11 mouse cellular contexts compared by ENCODE assay signal in the genomic region with DNA sequence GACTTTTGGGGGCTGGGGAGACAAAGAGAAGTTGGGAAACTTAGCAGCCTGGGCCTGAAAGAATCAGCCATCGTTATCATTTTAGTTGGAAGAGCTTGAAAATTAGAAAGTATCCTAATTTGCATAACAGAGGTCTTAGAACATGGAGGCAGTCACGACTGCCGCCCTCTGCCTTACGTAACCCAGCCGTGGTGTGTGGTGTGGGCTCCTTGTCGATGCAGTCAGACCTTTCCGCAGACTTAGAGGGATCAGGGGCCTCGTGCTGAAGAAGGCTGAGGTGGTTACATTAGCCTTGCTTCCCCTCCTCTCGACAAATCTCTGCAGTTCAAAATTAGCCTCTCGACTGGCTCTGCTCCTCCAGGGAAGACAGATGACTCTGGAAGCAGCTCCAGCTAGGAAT. TPM values are rescaled to one million over a fixed set of nuclear protein-coding genes. Genes with fewer than 3 reads are reported as not detected.
DNase-seq lines count a peak whose midpoint lies in the region; ATAC-seq and TF ChIP-seq lines count a peak whose summit lies in the region.
"Had no signal": no experiment of that assay in that cellular context is flagged by ENCODE, and none has a peak within 500 bp of the region (broad histone marks: within the 10 kb centered on the region; RNA-seq: fewer than 3 reads in every experiment).

No protein-coding gene starts in this region.

- peak overlapping the region; percentile 20; the same call in 1 of the 2 replicates for H3K27ac ChIP-seq in gastrocnemius, adult 2 months
- H3K27ac ChIP-seq in testis, adult 2 months (ENCODE audit: control insufficient read depth, insufficient read depth, low read depth, low read length): peak overlapping the region; percentile 13; the same call in 1 of the 2 replicates
- H3K27ac ChIP-seq in hindbrain, postnatal 0 days: peak overlapping the region; percentile 64
- H3K27ac ChIP-seq in kidney, adult 2 months (ENCODE audit: insufficient read depth, low read depth, low read length): no peak overlapping the region
- H3K27ac ChIP-seq: limb, embryonic 13.5 days had no signal

- H3K4me2 ChIP-seq in hindbrain, postnatal 0 days (ENCODE audit: low read depth, low read length): no peak overlapping the region
- H3K4me2 ChIP-seq: heart, embryonic 11.5 days; limb, embryonic 13.5 days had no signal

- no peak overlapping the region for H3K9ac ChIP-seq in hindbrain, postnatal 0 days (replicated peaks; ENCODE audit: low read length)
- H3K9ac ChIP-seq: limb, embryonic 13.5 days had no signal

- no peak for DNase-seq in gastrocnemius, adult 2 months
- no peak for DNase-seq in gastrocnemius, postnatal 4 days (ENCODE audit: low spot score in 2 of 2)
- DNase-seq in testis, postnatal 10 days (ENCODE audit: low spot score): no peak
- DNase-seq in hindbrain, postnatal 0 days (ENCODE audit: low spot score): no peak
- peak; percentile 86 for DNase-seq in telencephalon, adult 2 months (ENCODE audit: low read depth, low spot score)
- DNase-seq in kidney, postnatal 4 days: no peak
- no peak for DNase-seq in kidney, adult 2 months

- no peak overlapping the region for H3K4me3 ChIP-seq in gastrocnemius, adult 2 months
- H3K4me3 ChIP-seq in testis, adult 2 months (ENCODE audit: control insufficient read depth, low read depth, low read length): no peak overlapping the region
- no peak overlapping the region for H3K4me3 ChIP-seq in hindbrain, postnatal 0 days (ENCODE audit: low read length)
- no peak overlapping the region for H3K4me3 ChIP-seq in kidney, adult 2 months (ENCODE audit: insufficient read depth, low read depth, low read length)
- H3K4me3 ChIP-seq: limb, embryonic 13.5 days had no signal

- no peaks in the 10 kb centered on the region; the same call in 1 of the 2 replicates for H3K4me1 ChIP-seq in testis, adult 2 months (ENCODE audit: control insufficient read depth, insufficient read depth, low read length)
- no peaks in the 10 kb centered on the region for H3K4me1 ChIP-seq in hindbrain, postnatal 0 days (ENCODE audit: insufficient read depth, low read length)
- H3K4me1 ChIP-seq in kidney, adult 2 months (ENCODE audit: control insufficient read depth, insufficient read depth, low read length): no peaks in the 10 kb centered on the region
- H3K4me1 ChIP-seq: limb, embryonic 13.5 days had no signal

- H3K9me3 ChIP-seq in hindbrain, postnatal 0 days (ENCODE audit: low read length): no peaks in the 10 kb centered on the region
- H3K9me3 ChIP-seq: limb, embryonic 13.5 days had no signal

- no peak for TF ChIP-seq POLR2A in testis, adult 2 months (IDR thresholded peaks at IDR 0.05; ENCODE audit: control insufficient read depth, low read depth, low read length)
- no peak for TF ChIP-seq POLR2A in kidney, adult 2 months (IDR thresholded peaks at IDR 0.05; ENCODE audit: low read depth, low read length)

- 56% methylated on average over 10 of the region's 10 CpGs for WGBS in hindbrain, postnatal 0 days
- 79% methylated on average over 10 of the region's 10 CpGs for WGBS in kidney, adult 2 months

- intact Hi-C loops in gastrocnemius, adult 2 months (cut with DNase I): loop anchor here (2.0 to 10.0 kb wide), 3 partner anchors 150 to 276 kb away; a partner anchor contains a TSS

- TF ChIP-seq CTCF in gastrocnemius, adult 2 months (IDR thresholded peaks at IDR 0.05): no peak
- no peak for TF ChIP-seq CTCF in testis, adult 2 months (IDR thresholded peaks at IDR 0.05; ENCODE audit: control insufficient read depth, insufficient read depth, insufficient replicate concordance, low read depth, low read length)
- TF ChIP-seq CTCF in hindbrain, postnatal 0 days (IDR thresholded peaks at IDR 0.05; ENCODE audit: low read depth): no peak
- no peak for TF ChIP-seq CTCF in kidney, adult 2 months (conservative IDR thresholded peaks at IDR 0.05; ENCODE audit: insufficient read depth, insufficient read length, low read depth, low read length)

- H3K27me3 ChIP-seq in testis, adult 2 months (ENCODE audit: control insufficient read depth, insufficient read depth, low read length): no peaks in the 10 kb centered on the region
- H3K27me3 ChIP-seq in hindbrain, postnatal 0 days (ENCODE audit: insufficient read depth, low read length): no peaks in the 10 kb centered on the region
- H3K27me3 ChIP-seq in kidney, adult 2 months (replicated peaks; ENCODE audit: control insufficient read depth, insufficient read depth, low read length): no peaks in the 10 kb centered on the region
- H3K27me3 ChIP-seq: CH12.LX; limb, embryonic 13.5 days had no signal

- no peak for ATAC-seq in hindbrain, postnatal 0 days

- H3K36me3 ChIP-seq in testis, adult 2 months (ENCODE audit: control insufficient read depth, insufficient read depth, low read length): no peaks in the 10 kb centered on the region
- H3K36me3 ChIP-seq in hindbrain, postnatal 0 days (ENCODE audit: insufficient read depth, low read length): peaks cover 8% of the 10 kb centered on the region; the same call in 1 of the 2 replicates
- H3K36me3 ChIP-seq in kidney, adult 2 months (ENCODE audit: control insufficient read depth, insufficient read depth, low read length): no peaks in the 10 kb centered on the region

RNA-seq across cellular contexts. Expression of a gene that starts 10.9 kb away (rescaled TPM):
- total RNA-seq in gastrocnemius, adult 2 months (2021): 10 to 100 TPM; 33.6 to 35.8 TPM
- total RNA-seq in gastrocnemius, postnatal 4 days (2021): 10 to 100 TPM; 23.1 to 31.3 TPM
- polyA plus RNA-seq in testis, adult 2 months (2012; rRNA removed): 3.6 and 3.7 TPM in 2 replicates
- 31.7 and 35.9 TPM in 2 replicates for total RNA-seq in hindbrain, postnatal 0 days (2014; rRNA removed)
- 50.8 and 54.2 TPM in 2 replicates for polyA plus RNA-seq in hindbrain, postnatal 0 days (2015; fragmentation: Nextera tagmentation; extraction: Ambion mirVana)
- polyA plus RNA-seq in kidney, adult 2 months (2012; rRNA removed): 15.7 and 21.2 TPM in 2 replicates

RNA-seq across cellular contexts. Expression of a gene that starts 37.9 kb away (rescaled TPM):
- total RNA-seq in gastrocnemius, adult 2 months (2021): 10 to 100 TPM; 50.8 to 56.0 TPM
- 10 to 100 TPM; 23.8 to 27.8 TPM for total RNA-seq in gastrocnemius, postnatal 4 days (2021)
- polyA plus RNA-seq in testis, adult 2 months (2012; rRNA removed): 2.0 and 2.5 TPM in 2 replicates
- 108 and 115 TPM in 2 replicates for total RNA-seq in hindbrain, postnatal 0 days (2014; rRNA removed)
- 22.0 and 24.0 TPM in 2 replicates for polyA plus RNA-seq in hindbrain, postnatal 0 days (2015; fragmentation: Nextera tagmentation; extraction: Ambion mirVana)
- 8.7 and 9.5 TPM in 2 replicates for polyA plus RNA-seq in kidney, adult 2 months (2012; rRNA removed)

RNA-seq across cellular contexts. Expression of a gene that starts 44.3 kb away (rescaled TPM):
- total RNA-seq in gastrocnemius, adult 2 months (2021): not detected
- not detected for total RNA-seq in gastrocnemius, postnatal 4 days (2021)
- 0.43 TPM in 1 of 2 replicates, not detected in the other for polyA plus RNA-seq in testis, adult 2 months (2012; rRNA removed)
- total RNA-seq in hindbrain, postnatal 0 days (2014; rRNA removed): 0.47 and 1.8 TPM in 2 replicates
- 6.7 and 8.1 TPM in 2 replicates for polyA plus RNA-seq in hindbrain, postnatal 0 days (2015; fragmentation: Nextera tagmentation; extraction: Ambion mirVana)
- polyA plus RNA-seq in kidney, adult 2 months (2012; rRNA removed): 0.25 TPM in 1 of 2 replicates, not detected in the other
- total RNA-seq: CH12.LX had no signal
